Mouse (Mus musculus): ENCODE measurements at regions not wholly inside any gene's neighbourhood (a gene's known extent, or its start where the extent isn't known, plus 50 kb on each side); places are given as distances from the start of the nearest gene placed in this dataset.

- H3K27ac ChIP-seq (ENCODE audit: low read length), result no peak overlapping the region
- no peaks in the 10 kb centered on the region for H3K27me3 ChIP-seq (ENCODE audit: insufficient read depth, low read length)
- H3K36me3 ChIP-seq (ENCODE audit: insufficient read depth, low read length), result no peaks in the 10 kb centered on the region
- H3K4me3 ChIP-seq (ENCODE audit: low read length), result no peak overlapping the region
- H3K9me3 ChIP-seq (ENCODE audit: low read length), result no peaks in the 10 kb centered on the region
- no peak overlapping the region for H3K4me2 ChIP-seq (replicated peaks; ENCODE audit: low read depth, low read length)
- 60% methylated on average over 6 of the region's 6 CpGs for WGBS
- H3K4me1 ChIP-seq (ENCODE audit: insufficient read depth, low read length), result no peaks in the 10 kb centered on the region
- ATAC-seq (ENCODE audit: low FRiP score, low TSS enrichment), result no peak
- no peak overlapping the region for H3K9ac ChIP-seq (replicated peaks; ENCODE audit: low read length)
These were observed 132.5 kb upstream of the Cxcr4 start for GRCm38 (mm10) chr1:128724433-128725091.

GRCm38 (mm10) chr1:128723843-128724242, 131.8 kb upstream of the Cxcr4 start:
- no peak for ATAC-seq (ENCODE audit: low FRiP score, low TSS enrichment)
- 20% methylated on average over 3 of the region's 3 CpGs for WGBS
- Histone ChIP-seq H3K9ac (replicated peaks; ENCODE audit: low read length) (no peak overlapping the region), H3K27me3 (ENCODE audit: insufficient read depth, low read length) (no peaks in the 10 kb centered on the region), H3K27ac (ENCODE audit: low read length) (no peak overlapping the region), H3K36me3 (ENCODE audit: insufficient read depth, low read length) (no peaks in the 10 kb centered on the region), H3K4me1 (ENCODE audit: insufficient read depth, low read length) (no peaks in the 10 kb centered on the region), H3K9me3 (ENCODE audit: low read length) (no peaks in the 10 kb centered on the region), H3K4me3 (ENCODE audit: low read length) (no peak overlapping the region), H3K4me2 (replicated peaks; ENCODE audit: low read depth, low read length) (no peak overlapping the region)

GRCm38 (mm10) chr1:128722061-128722471, 130.0 kb upstream of the Cxcr4 start:
- Histone ChIP-seq H3K27ac (ENCODE audit: low read length) (no peak overlapping the region), H3K4me3 (ENCODE audit: low read length) (no peak overlapping the region), H3K4me2 (replicated peaks; ENCODE audit: low read depth, low read length) (no peak overlapping the region), H3K36me3 (ENCODE audit: insufficient read depth, low read length) (no peaks in the 10 kb centered on the region), H3K9ac (replicated peaks; ENCODE audit: low read length) (no peak overlapping the region), H3K9me3 (ENCODE audit: low read length) (no peaks in the 10 kb centered on the region), H3K4me1 (ENCODE audit: insufficient read depth, low read length) (no peaks in the 10 kb centered on the region), H3K27me3 (ENCODE audit: insufficient read depth, low read length) (no peaks in the 10 kb centered on the region)
- 86% methylated on average over 2 of the region's 2 CpGs for WGBS
- no peak for ATAC-seq (ENCODE audit: low FRiP score, low TSS enrichment)

- Histone ChIP-seq H3K4me3 (ENCODE audit: low read length) (no peak overlapping the region), H3K4me2 (replicated peaks; ENCODE audit: low read depth, low read length) (no peak overlapping the region), H3K9ac (replicated peaks; ENCODE audit: low read length) (no peak overlapping the region), H3K27ac (ENCODE audit: low read length) (no peak overlapping the region), H3K9me3 (ENCODE audit: low read length) (no peaks in the 10 kb centered on the region), H3K4me1 (ENCODE audit: insufficient read depth, low read length) (peaks cover 16% of the 10 kb centered on the region), H3K36me3 (ENCODE audit: insufficient read depth, low read length) (no peaks in the 10 kb centered on the region), H3K27me3 (ENCODE audit: insufficient read depth, low read length) (no peaks in the 10 kb centered on the region)
- WGBS, result 16% methylated on average over 6 of the region's 6 CpGs
- ATAC-seq (ENCODE audit: low FRiP score, low TSS enrichment), result 0 out of 2 replicates have a peak, but pooled peaks have one; percentile 40
These were observed 122.8 kb upstream of the Cxcr4 start for GRCm38 (mm10) chr1:128714843-128715242.

- Histone ChIP-seq H3K9ac (replicated peaks; ENCODE audit: low read length) (no peak overlapping the region), H3K4me3 (ENCODE audit: low read length) (no peak overlapping the region), H3K36me3 (ENCODE audit: insufficient read depth, low read length) (no peaks in the 10 kb centered on the region), H3K27ac (ENCODE audit: low read length) (no peak overlapping the region), H3K4me2 (replicated peaks; ENCODE audit: low read depth, low read length) (no peak overlapping the region), H3K9me3 (ENCODE audit: low read length) (no peaks in the 10 kb centered on the region), H3K27me3 (ENCODE audit: insufficient read depth, low read length) (no peaks in the 10 kb centered on the region), H3K4me1 (ENCODE audit: insufficient read depth, low read length) (peaks cover 16% of the 10 kb centered on the region)
- WGBS, result 63% methylated on average over 7 of the region's 7 CpGs
- ATAC-seq (ENCODE audit: low FRiP score, low TSS enrichment), result no peak
These were observed 120.8 kb upstream of the Cxcr4 start for GRCm38 (mm10) chr1:128712876-128713275.

- no peak overlapping the region for H3K4me3 ChIP-seq (ENCODE audit: low read length)
- 51% methylated on average over 5 of the region's 5 CpGs for WGBS
- no peak overlapping the region for H3K27ac ChIP-seq (ENCODE audit: low read length)
- H3K4me2 ChIP-seq (replicated peaks; ENCODE audit: low read depth, low read length), result no peak overlapping the region
- ATAC-seq (ENCODE audit: low FRiP score, low TSS enrichment), result peak; percentile 28; the same call in 1 of the 2 replicates
- no peaks in the 10 kb centered on the region for H3K27me3 ChIP-seq (ENCODE audit: insufficient read depth, low read length)
- no peak overlapping the region for H3K9ac ChIP-seq (replicated peaks; ENCODE audit: low read length)
- H3K36me3 ChIP-seq (ENCODE audit: insufficient read depth, low read length), result no peaks in the 10 kb centered on the region
- peaks cover 16% of the 10 kb centered on the region for H3K4me1 ChIP-seq (ENCODE audit: insufficient read depth, low read length)
- no peaks in the 10 kb centered on the region for H3K9me3 ChIP-seq (ENCODE audit: low read length)
These were observed 119.0 kb upstream of the Cxcr4 start for GRCm38 (mm10) chr1:128711121-128711520.

GRCm38 (mm10) chr1:128707747-128708146, 115.7 kb upstream of the Cxcr4 start:
- Histone ChIP-seq H3K27me3 (ENCODE audit: insufficient read depth, low read length) (no peaks in the 10 kb centered on the region), H3K4me3 (ENCODE audit: low read length) (no peak overlapping the region), H3K27ac (ENCODE audit: low read length) (no peak overlapping the region), H3K4me2 (replicated peaks; ENCODE audit: low read depth, low read length) (no peak overlapping the region), H3K4me1 (ENCODE audit: insufficient read depth, low read length) (peaks cover 15% of the 10 kb centered on the region), H3K9me3 (ENCODE audit: low read length) (no peaks in the 10 kb centered on the region), H3K36me3 (ENCODE audit: insufficient read depth, low read length) (no peaks in the 10 kb centered on the region), H3K9ac (replicated peaks; ENCODE audit: low read length) (no peak overlapping the region)
- no peak for ATAC-seq (ENCODE audit: low FRiP score, low TSS enrichment)
- WGBS, result 91% methylated on average over 6 of the region's 6 CpGs

GRCm38 (mm10) chr1:128706167-128706566, 114.1 kb upstream of the Cxcr4 start:
- H3K4me2 ChIP-seq (replicated peaks; ENCODE audit: low read depth, low read length), result no peak overlapping the region
- H3K27ac ChIP-seq (ENCODE audit: low read length), result no peak overlapping the region
- 88% methylated on average over 2 of the region's 2 CpGs for WGBS
- H3K4me1 ChIP-seq (ENCODE audit: insufficient read depth, low read length), result peaks cover 11% of the 10 kb centered on the region
- H3K4me3 ChIP-seq (ENCODE audit: low read length), result no peak overlapping the region
- no peak overlapping the region for H3K9ac ChIP-seq (replicated peaks; ENCODE audit: low read length)
- no peaks in the 10 kb centered on the region for H3K9me3 ChIP-seq (ENCODE audit: low read length)
- H3K27me3 ChIP-seq (ENCODE audit: insufficient read depth, low read length), result no peaks in the 10 kb centered on the region
- H3K36me3 ChIP-seq (ENCODE audit: insufficient read depth, low read length), result no peaks in the 10 kb centered on the region
- ATAC-seq (ENCODE audit: low FRiP score, low TSS enrichment), result no peak

GRCm38 (mm10) chr1:128705071-128705503, 113.0 kb upstream of the Cxcr4 start:
- Histone ChIP-seq H3K36me3 (ENCODE audit: insufficient read depth, low read length) (no peaks in the 10 kb centered on the region), H3K4me2 (replicated peaks; ENCODE audit: low read depth, low read length) (no peak overlapping the region), H3K4me3 (ENCODE audit: low read length) (no peak overlapping the region), H3K9me3 (ENCODE audit: low read length) (no peaks in the 10 kb centered on the region), H3K4me1 (ENCODE audit: insufficient read depth, low read length) (peaks cover 11% of the 10 kb centered on the region), H3K27ac (ENCODE audit: low read length) (0 out of 2 replicates have a peak overlapping the region, but pooled peaks have one; percentile 48), H3K9ac (replicated peaks; ENCODE audit: low read length) (no peak overlapping the region), H3K27me3 (ENCODE audit: insufficient read depth, low read length) (no peaks in the 10 kb centered on the region)
- 0 out of 2 replicates have a peak, but pooled peaks have one; percentile 17 for ATAC-seq (ENCODE audit: low FRiP score, low TSS enrichment)
- 18% methylated on average over 3 of the region's 3 CpGs for WGBS

- no peak overlapping the region for H3K4me2 ChIP-seq (replicated peaks; ENCODE audit: low read depth, low read length)
- H3K4me3 ChIP-seq (ENCODE audit: low read length), result no peak overlapping the region
- WGBS, result 59% methylated on average over 3 of the region's 3 CpGs
- ATAC-seq (ENCODE audit: low FRiP score, low TSS enrichment), result no peak
- H3K36me3 ChIP-seq (ENCODE audit: insufficient read depth, low read length), result no peaks in the 10 kb centered on the region
- no peaks in the 10 kb centered on the region for H3K9me3 ChIP-seq (ENCODE audit: low read length)
- H3K4me1 ChIP-seq (ENCODE audit: insufficient read depth, low read length), result peaks cover 11% of the 10 kb centered on the region
- H3K9ac ChIP-seq (replicated peaks; ENCODE audit: low read length), result no peak overlapping the region
- H3K27ac ChIP-seq (ENCODE audit: low read length), result no peak overlapping the region
- H3K27me3 ChIP-seq (ENCODE audit: insufficient read depth, low read length), result no peaks in the 10 kb centered on the region
These were observed 109.2 kb upstream of the Cxcr4 start for GRCm38 (mm10) chr1:128701326-128701725.
